Mouse (Mus musculus): ENCODE data around the gene Fam111a. TPM values are rescaled to one million over a fixed set of nuclear protein-coding genes. Genes with fewer than 3 reads are reported as not detected.
A peak's percentile ranks its signal among the peaks of the same experiment; 100 is the strongest.

Fam111a gene
- polyA plus RNA-seq, 1 experiment from 2014 or later: 6.2 TPM

DNA sequence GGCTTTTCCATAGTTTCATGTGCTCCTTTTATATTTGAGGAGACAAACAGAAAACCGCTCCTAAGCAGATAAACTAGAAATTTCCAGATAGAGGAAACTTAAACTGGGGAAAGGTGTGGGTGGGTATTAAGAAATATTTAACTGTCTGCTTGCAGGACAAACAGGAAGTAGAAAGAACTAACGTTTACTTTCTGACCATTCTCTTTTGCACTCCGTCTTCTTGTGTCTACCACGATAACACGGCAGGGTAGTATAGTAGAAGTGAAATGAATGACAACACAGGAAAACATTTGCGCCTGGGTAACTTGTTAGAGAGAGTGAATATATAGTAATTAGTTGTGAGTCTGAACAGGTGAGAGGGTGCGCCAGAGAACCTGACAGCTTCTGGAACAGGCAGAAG is 42.8 kb upstream of the Fam111a start:
- 93% methylated on average over 7 of the region's 7 CpGs for WGBS
- no peaks in the 10 kb centered on the region for H3K27me3 ChIP-seq (replicated peaks; ENCODE audit: control insufficient read depth, insufficient read depth, low read length)

DNA sequence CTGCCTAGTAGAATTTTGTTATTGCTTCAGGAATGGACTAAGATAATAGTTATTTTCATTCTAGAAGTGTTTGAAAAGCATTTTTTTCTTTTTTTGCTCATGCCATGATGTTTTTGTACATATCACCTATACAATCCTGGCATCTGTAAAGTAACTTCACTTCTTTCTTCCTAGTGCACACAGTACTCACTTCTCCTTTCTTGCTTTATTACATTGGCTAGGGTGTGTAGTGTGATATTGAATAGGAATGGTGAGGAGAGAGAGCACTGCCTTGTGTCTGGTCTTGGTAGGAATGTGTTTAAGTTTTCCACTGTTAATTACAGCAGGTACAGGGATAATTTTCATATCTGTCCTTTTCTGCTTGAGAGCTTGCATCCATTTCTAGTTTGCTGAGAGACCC is 30.9 kb upstream of the Fam111a start:
- H3K9ac ChIP-seq (ENCODE audit: low read depth, low read length): no peak overlapping the region
- no peak overlapping the region for H3K4me3 ChIP-seq (ENCODE audit: low read length)
- no peaks in the 10 kb centered on the region; the same call in 1 of the 2 replicates for H3K4me1 ChIP-seq (ENCODE audit: control insufficient read depth, insufficient read depth, low read depth, low read length)
- no peak overlapping the region for H3K27ac ChIP-seq (ENCODE audit: low read depth, low read length)
- H3K36me3 ChIP-seq (ENCODE audit: control insufficient read depth, insufficient read depth, low read length): no peaks in the 10 kb centered on the region
- no peak overlapping the region for H3K4me2 ChIP-seq (ENCODE audit: low read length)
- no peak for ATAC-seq
- H3K27me3 ChIP-seq (replicated peaks; ENCODE audit: control insufficient read depth, insufficient read depth, low read length): no peaks in the 10 kb centered on the region
- no peaks in the 10 kb centered on the region for H3K9me3 ChIP-seq (ENCODE audit: control insufficient read depth, low read length)

More for the DNA sequence above, 42.8 kb upstream of the Fam111a start:
- Histone ChIP-seq H3K36me3 (ENCODE audit: control insufficient read depth, insufficient read depth, low read length) (no peaks in the 10 kb centered on the region), H3K4me1 (ENCODE audit: control insufficient read depth, insufficient read depth, low read depth, low read length) (peaks cover 13% of the 10 kb centered on the region), H3K4me3 (ENCODE audit: low read length) (no peak overlapping the region), H3K9ac (ENCODE audit: low read depth, low read length) (no peak overlapping the region), H3K9me3 (ENCODE audit: control insufficient read depth, low read length) (no peaks in the 10 kb centered on the region), H3K4me2 (ENCODE audit: low read length) (no peak overlapping the region), H3K27ac (ENCODE audit: low read depth, low read length) (no peak overlapping the region)
- ATAC-seq: no peak

DNA sequence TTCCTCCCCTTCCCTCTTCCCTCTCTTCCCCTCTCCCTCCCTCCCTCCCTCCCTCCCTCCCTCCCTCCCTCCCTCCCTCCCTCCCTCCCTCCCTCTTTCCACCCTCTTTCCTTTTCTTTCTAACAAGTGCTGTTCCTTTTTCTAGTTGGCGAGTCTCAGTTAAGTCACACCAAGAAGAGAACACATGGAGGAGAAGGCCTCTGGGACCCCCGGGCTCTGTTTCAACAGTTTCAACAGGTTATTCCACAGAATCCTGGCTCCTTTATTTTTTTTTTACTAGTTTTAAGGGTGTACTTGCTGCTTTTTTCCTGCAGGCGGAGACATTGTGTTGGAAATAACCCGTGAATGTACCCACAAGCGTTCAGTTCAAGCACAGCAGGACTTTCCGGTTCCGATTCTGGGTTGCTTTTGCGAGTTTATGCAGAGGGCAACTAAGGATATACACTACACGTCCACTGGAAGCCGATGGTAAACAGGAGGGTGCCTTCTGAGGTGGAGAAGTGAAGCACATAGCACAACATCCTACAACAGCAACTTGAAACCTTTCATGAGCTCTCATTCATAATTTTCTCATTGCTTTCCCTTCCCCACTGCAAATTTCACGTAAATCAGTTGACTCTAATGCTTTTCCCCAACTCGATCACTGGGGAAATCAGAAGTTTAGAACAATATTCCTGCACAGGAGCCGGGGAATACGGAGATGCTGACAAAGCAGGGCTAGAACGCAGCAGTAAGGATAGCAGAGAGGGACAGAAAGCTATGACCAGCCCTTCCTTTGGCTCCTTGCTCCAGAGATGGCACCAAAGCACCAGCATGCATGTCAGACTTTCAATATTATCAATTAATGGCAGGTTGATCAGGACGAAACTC is 27.6 kb upstream of the Fam111a start:
- Histone ChIP-seq H3K4me2 (ENCODE audit: low read length) (peak overlapping the region; percentile 81), H3K27me3 (replicated peaks; ENCODE audit: control insufficient read depth, insufficient read depth, low read length) (no peaks in the 10 kb centered on the region), H3K4me3 (ENCODE audit: low read length) (peak overlapping the region; percentile 55), H3K9me3 (ENCODE audit: control insufficient read depth, low read length) (no peaks in the 10 kb centered on the region), H3K27ac (ENCODE audit: low read depth, low read length) (peak overlapping the region; percentile 72), H3K36me3 (ENCODE audit: control insufficient read depth, insufficient read depth, low read length) (no peaks in the 10 kb centered on the region), H3K4me1 (ENCODE audit: control insufficient read depth, insufficient read depth, low read depth, low read length) (no peaks in the 10 kb centered on the region; the same call in 1 of the 2 replicates), H3K9ac (ENCODE audit: low read depth, low read length) (peak overlapping the region; percentile 75)
- peak; percentile 96 for ATAC-seq
- WGBS: 1% methylated on average over 16 of the region's 16 CpGs

DNA sequence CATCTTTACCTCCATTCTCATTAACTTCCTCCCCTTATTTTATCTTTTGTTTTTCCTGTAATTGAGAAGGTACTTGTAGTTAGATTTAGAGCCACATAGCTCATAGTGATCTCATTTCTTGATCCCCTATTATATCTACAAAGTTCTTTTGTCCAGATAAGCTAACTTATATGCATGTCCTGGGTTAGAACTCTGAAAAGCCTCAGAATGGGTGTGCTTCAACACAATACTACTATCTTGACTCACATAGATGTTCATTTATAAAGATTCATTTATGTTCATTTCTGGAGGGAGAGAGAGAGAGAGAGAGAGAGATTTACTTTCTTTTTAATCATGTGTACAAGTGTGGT is 27.0 kb upstream of the Fam111a start:
- peak; percentile 24; the same call in 1 of the 2 replicates for ATAC-seq
- Histone ChIP-seq H3K4me2 (ENCODE audit: low read length) (peak overlapping the region; percentile 81), H3K9ac (ENCODE audit: low read depth, low read length) (peak overlapping the region; percentile 75), H3K4me3 (ENCODE audit: low read length) (peak overlapping the region; percentile 55), H3K9me3 (ENCODE audit: control insufficient read depth, low read length) (no peaks in the 10 kb centered on the region), H3K36me3 (ENCODE audit: control insufficient read depth, insufficient read depth, low read length) (no peaks in the 10 kb centered on the region), H3K27ac (ENCODE audit: low read depth, low read length) (no peak overlapping the region), H3K4me1 (ENCODE audit: control insufficient read depth, insufficient read depth, low read depth, low read length) (no peaks in the 10 kb centered on the region; the same call in 1 of the 2 replicates), H3K27me3 (replicated peaks; ENCODE audit: control insufficient read depth, insufficient read depth, low read length) (no peaks in the 10 kb centered on the region)

DNA sequence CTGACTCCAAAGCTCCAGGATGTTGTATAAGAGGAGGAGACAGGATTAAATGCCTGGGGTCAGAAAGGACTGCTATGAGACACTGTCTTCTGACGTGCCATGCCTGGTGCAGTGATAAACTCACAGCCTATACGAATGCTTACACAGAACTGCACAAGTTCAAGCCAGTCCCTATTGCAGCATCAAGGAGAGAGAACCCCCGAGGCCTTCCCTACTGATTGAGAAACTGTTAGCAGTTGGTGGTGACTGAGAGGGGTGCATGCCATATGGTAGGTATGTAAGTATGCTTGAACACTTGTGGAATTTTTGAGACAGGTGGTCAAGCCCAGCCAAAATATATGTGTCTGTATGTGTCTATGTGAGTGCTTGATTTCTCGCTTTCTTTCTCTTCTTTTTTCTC is 22.2 kb upstream of the Fam111a start:
- Histone ChIP-seq H3K36me3 (ENCODE audit: control insufficient read depth, insufficient read depth, low read length) (no peaks in the 10 kb centered on the region), H3K9me3 (ENCODE audit: control insufficient read depth, low read length) (no peaks in the 10 kb centered on the region), H3K4me1 (ENCODE audit: control insufficient read depth, insufficient read depth, low read depth, low read length) (no peaks in the 10 kb centered on the region; the same call in 1 of the 2 replicates), H3K9ac (ENCODE audit: low read depth, low read length) (no peak overlapping the region), H3K4me3 (ENCODE audit: low read length) (no peak overlapping the region), H3K27ac (ENCODE audit: low read depth, low read length) (no peak overlapping the region), H3K27me3 (replicated peaks; ENCODE audit: control insufficient read depth, insufficient read depth, low read length) (no peaks in the 10 kb centered on the region), H3K4me2 (ENCODE audit: low read length) (no peak overlapping the region)
- 61% methylated on average over 4 of the region's 4 CpGs for WGBS
- no peak for ATAC-seq

DNA sequence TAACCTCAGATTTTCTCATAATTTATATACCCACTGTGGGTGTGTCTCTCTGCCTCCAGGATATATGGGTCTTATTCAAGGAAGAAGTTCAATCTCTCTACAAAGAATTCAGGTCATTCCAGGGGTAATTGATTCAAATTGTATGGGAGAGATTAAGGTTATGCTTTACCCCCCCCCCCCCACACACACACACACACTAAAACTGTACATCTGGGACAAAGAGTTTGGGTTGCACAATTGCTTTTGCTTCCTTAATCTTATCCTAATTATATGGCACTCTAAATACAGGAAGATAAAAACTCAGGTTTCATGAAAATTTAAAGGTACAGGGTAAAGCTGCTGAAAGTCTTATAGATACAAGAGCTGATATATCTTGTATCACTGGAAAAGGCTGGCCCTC is 8.4 kb upstream of the Fam111a start:
- H3K4me3 ChIP-seq (ENCODE audit: low read length): no peak overlapping the region
- no peak overlapping the region for H3K27ac ChIP-seq (ENCODE audit: low read depth, low read length)
- no peak for ATAC-seq
- no peaks in the 10 kb centered on the region for H3K9me3 ChIP-seq (ENCODE audit: control insufficient read depth, low read length)
- no peak overlapping the region for H3K9ac ChIP-seq (ENCODE audit: low read depth, low read length)
- no peak overlapping the region for H3K4me2 ChIP-seq (ENCODE audit: low read length)
- no peaks in the 10 kb centered on the region for H3K4me1 ChIP-seq (ENCODE audit: control insufficient read depth, insufficient read depth, low read depth, low read length)
- H3K36me3 ChIP-seq (ENCODE audit: control insufficient read depth, insufficient read depth, low read length): no peaks in the 10 kb centered on the region
- no peaks in the 10 kb centered on the region for H3K27me3 ChIP-seq (replicated peaks; ENCODE audit: control insufficient read depth, insufficient read depth, low read length)

DNA sequence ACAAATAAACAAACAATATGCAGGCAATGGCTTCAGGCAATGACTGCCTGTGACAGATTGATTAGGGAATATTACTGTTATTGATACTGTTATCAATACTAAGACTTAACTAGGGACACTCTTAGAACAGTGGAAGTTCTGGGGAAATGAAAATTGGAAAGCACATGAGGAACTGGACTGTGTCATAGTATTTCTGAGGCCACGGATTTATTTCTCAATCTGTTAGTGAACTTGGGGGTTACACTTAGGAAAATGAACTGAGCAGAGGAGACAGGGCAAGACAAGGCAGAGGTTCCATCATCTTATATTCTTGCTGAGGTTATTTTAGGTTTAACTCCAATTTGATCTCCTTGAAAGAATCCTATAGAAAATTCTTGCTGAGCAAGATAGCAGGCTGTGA is 5.6 kb upstream of the Fam111a start:
- Histone ChIP-seq H3K27ac (ENCODE audit: low read depth, low read length) (no peak overlapping the region), H3K4me3 (ENCODE audit: low read length) (no peak overlapping the region), H3K4me2 (ENCODE audit: low read length) (no peak overlapping the region), H3K27me3 (replicated peaks; ENCODE audit: control insufficient read depth, insufficient read depth, low read length) (no peaks in the 10 kb centered on the region), H3K4me1 (ENCODE audit: control insufficient read depth, insufficient read depth, low read depth, low read length) (no peaks in the 10 kb centered on the region), H3K9ac (ENCODE audit: low read depth, low read length) (no peak overlapping the region), H3K36me3 (ENCODE audit: control insufficient read depth, insufficient read depth, low read length) (no peaks in the 10 kb centered on the region), H3K9me3 (ENCODE audit: control insufficient read depth, low read length) (no peaks in the 10 kb centered on the region)
- 89% methylated on average over 1 of the region's 1 CpGs for WGBS
- ATAC-seq: no peak

DNA sequence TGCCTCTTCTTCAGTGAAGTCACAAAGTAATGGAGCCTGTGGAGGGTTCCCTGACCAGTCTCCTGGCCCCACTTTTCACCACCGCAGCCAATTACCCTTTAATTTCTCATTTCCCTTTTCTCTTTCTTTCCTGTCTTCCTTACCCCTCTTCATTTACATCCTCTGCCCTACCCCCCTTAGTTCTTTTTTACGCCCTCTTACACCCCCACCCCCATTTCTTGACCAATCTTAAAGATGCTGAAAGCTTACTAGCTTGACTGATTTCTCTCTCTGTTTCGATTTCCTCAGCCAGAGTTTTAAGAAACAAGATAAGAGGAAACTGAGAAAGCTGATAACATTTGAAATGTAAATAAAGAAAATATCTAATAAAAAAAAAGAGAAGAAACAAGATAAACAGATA is 4.8 kb upstream of the Fam111a start:
- Histone ChIP-seq H3K9ac (ENCODE audit: low read depth, low read length) (no peak overlapping the region), H3K27me3 (replicated peaks; ENCODE audit: control insufficient read depth, insufficient read depth, low read length) (no peaks in the 10 kb centered on the region), H3K36me3 (ENCODE audit: control insufficient read depth, insufficient read depth, low read length) (no peaks in the 10 kb centered on the region), H3K9me3 (ENCODE audit: control insufficient read depth, low read length) (no peaks in the 10 kb centered on the region), H3K27ac (ENCODE audit: low read depth, low read length) (no peak overlapping the region), H3K4me3 (ENCODE audit: low read length) (no peak overlapping the region), H3K4me1 (ENCODE audit: control insufficient read depth, insufficient read depth, low read depth, low read length) (no peaks in the 10 kb centered on the region), H3K4me2 (ENCODE audit: low read length) (no peak overlapping the region)
- ATAC-seq: no peak
- 68% methylated on average over 3 of the region's 3 CpGs for WGBS

DNA sequence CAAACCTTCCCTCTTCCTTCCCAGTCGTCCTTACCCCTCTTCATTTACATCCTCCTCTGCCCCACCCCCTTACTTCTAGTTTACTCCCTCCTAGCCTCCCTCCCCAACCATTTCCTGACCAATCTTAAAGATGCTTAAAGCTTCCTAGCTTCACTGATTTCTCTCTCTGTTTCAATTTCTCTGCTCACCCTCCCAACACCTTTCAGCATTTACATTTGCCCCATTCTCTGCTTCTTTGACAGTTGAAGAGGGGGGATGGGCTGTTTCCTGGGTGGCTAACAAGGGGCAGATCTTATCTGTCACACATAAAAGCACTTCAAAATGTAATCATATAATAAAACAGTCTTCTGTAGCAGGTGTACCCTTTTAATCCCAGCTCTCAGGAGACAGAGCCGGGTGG is 3.9 kb upstream of the Fam111a start:
- H3K9me3 ChIP-seq (ENCODE audit: control insufficient read depth, low read length): no peaks in the 10 kb centered on the region
- H3K27me3 ChIP-seq (replicated peaks; ENCODE audit: control insufficient read depth, insufficient read depth, low read length): no peaks in the 10 kb centered on the region
- no peaks in the 10 kb centered on the region for H3K36me3 ChIP-seq (ENCODE audit: control insufficient read depth, insufficient read depth, low read length)
- H3K4me3 ChIP-seq (ENCODE audit: low read length): no peak overlapping the region
- H3K4me2 ChIP-seq (ENCODE audit: low read length): no peak overlapping the region
- H3K4me1 ChIP-seq (ENCODE audit: control insufficient read depth, insufficient read depth, low read depth, low read length): no peaks in the 10 kb centered on the region
- WGBS: 39% methylated on average over 2 of the region's 2 CpGs
- H3K9ac ChIP-seq (ENCODE audit: low read depth, low read length): no peak overlapping the region
- H3K27ac ChIP-seq (ENCODE audit: low read depth, low read length): no peak overlapping the region
- no peak for ATAC-seq
